ENCODE assay signal across 16 mouse cellular contexts in the genomic region with DNA sequence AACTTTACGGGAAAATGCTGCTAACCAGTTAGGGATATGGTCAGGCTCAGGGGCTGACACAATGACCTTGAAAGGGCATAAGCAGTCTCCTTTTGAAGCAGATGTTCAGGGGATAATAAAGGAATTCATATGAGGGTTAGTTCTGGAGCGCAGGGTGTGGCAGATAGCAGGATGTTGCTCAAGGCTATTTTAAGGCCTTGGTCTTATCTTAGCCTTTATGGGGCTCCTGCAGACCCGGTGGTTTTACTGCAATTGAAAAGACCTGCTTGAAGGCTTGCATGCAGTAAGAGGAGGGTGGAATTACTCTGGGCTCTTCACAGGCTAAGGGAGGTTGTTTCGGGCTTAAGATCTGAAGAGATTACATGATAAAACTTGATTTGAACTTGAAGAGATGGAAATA. TPM values are rescaled to one million over a fixed set of nuclear protein-coding genes. Genes with fewer than 3 reads are reported as not detected.
A peak's percentile ranks its signal among the peaks of the same experiment; 100 is the strongest.
DNase-seq lines count a peak whose midpoint lies in the region; ATAC-seq and TF ChIP-seq lines count a peak whose summit lies in the region.
"Had no signal": no experiment of that assay in that cellular context is flagged by ENCODE, and none has a peak within 500 bp of the region (broad histone marks: within the 10 kb centered on the region; RNA-seq: fewer than 3 reads in every experiment).

No protein-coding gene starts in this region.

- peak; percentile 55; the same call in 1 of the 2 replicates for ATAC-seq in heart, embryonic 12.5 days (ENCODE audit: insufficient number of reproducible peaks, low FRiP score)
- ATAC-seq in liver, embryonic 12.5 days, result peak; percentile 85

- no peak overlapping the region for H3K9ac ChIP-seq in heart, embryonic 12.5 days
- no peak overlapping the region for H3K9ac ChIP-seq in ES-Bruce4 (ENCODE audit: low read depth, poor library complexity, severe bottlenecking)
- peak overlapping the region; percentile 22; the same call in 1 of the 2 replicates for H3K9ac ChIP-seq in liver, embryonic 12.5 days
- H3K9ac ChIP-seq: hindbrain, embryonic 12.5 days; limb, embryonic 12.5 days; midbrain, embryonic 12.5 days had no signal

- WGBS in heart, embryonic 12.5 days, result 18% methylated on average over 4 of the region's 4 CpGs
- WGBS in liver, embryonic 12.5 days (ENCODE audit: insufficient replicate concordance), result 10% methylated on average over 4 of the region's 4 CpGs

- peaks cover 42% of the 10 kb centered on the region for H3K4me1 ChIP-seq in heart, embryonic 12.5 days (replicated peaks)
- H3K4me1 ChIP-seq in ES-Bruce4 (ENCODE audit: control insufficient read depth, insufficient read depth, low read length), result peaks cover 18% of the 10 kb centered on the region
- peaks cover 78% of the 10 kb centered on the region for H3K4me1 ChIP-seq in liver, embryonic 12.5 days

- no peaks in the 10 kb centered on the region for H3K9me3 ChIP-seq in heart, embryonic 12.5 days (replicated peaks)
- no peaks in the 10 kb centered on the region for H3K9me3 ChIP-seq in ES-Bruce4 (replicated peaks; ENCODE audit: control insufficient read depth, insufficient read depth, low read length, poor library complexity, severe bottlenecking)
- H3K9me3 ChIP-seq in liver, embryonic 12.5 days (replicated peaks), result no peaks in the 10 kb centered on the region
- H3K9me3 ChIP-seq: hindbrain, embryonic 12.5 days; limb, embryonic 12.5 days; midbrain, embryonic 12.5 days had no signal

- no peaks in the 10 kb centered on the region for H3K27me3 ChIP-seq in heart, embryonic 12.5 days (replicated peaks)
- no peaks in the 10 kb centered on the region for H3K27me3 ChIP-seq in ES-Bruce4 (ENCODE audit: control insufficient read depth, insufficient read depth, low read length, poor library complexity, severe bottlenecking)
- H3K27me3 ChIP-seq in liver, embryonic 12.5 days (replicated peaks), result no peaks in the 10 kb centered on the region
- H3K27me3 ChIP-seq: hindbrain, embryonic 12.5 days; limb, embryonic 12.5 days; midbrain, embryonic 12.5 days had no signal

- DNase-seq in heart, adult 18-20 months, result no peak
- peak; percentile 30 for DNase-seq in c-Kit-positive CD71-positive TER-119-positive erythroid progenitor cells, embryonic 14.5 days (ENCODE audit: low spot score)
- no peak for DNase-seq in frontal cortex, postnatal 14 days (ENCODE audit: low spot score in 2 of 2)
- DNase-seq in gastrocnemius, postnatal 25 days, result no peak
- DNase-seq in cerebellum, adult 8-10 months, result no peak
- DNase-seq: adrenal gland, postnatal 36 days; cerebellum, adult 11 months; embryo, embryonic 11 days; lung, postnatal 10 days had no signal

- TF ChIP-seq EP300 in ES-Bruce4 (IDR thresholded peaks at IDR 0.05; ENCODE audit: insufficient read depth, low read depth, low read length), result peak; percentile 59; the same call in 1 of the 2 replicates

- no peaks in the 10 kb centered on the region for H3K36me3 ChIP-seq in heart, embryonic 12.5 days
- H3K36me3 ChIP-seq in ES-Bruce4 (ENCODE audit: control insufficient read depth, insufficient read depth, low read length, poor library complexity, severe bottlenecking), result no peaks in the 10 kb centered on the region
- no peaks in the 10 kb centered on the region for H3K36me3 ChIP-seq in liver, embryonic 12.5 days
- H3K36me3 ChIP-seq: hindbrain, embryonic 12.5 days; limb, embryonic 12.5 days; midbrain, embryonic 12.5 days had no signal

- no peak for TF ChIP-seq POLR2A in ES-Bruce4 (IDR thresholded peaks at IDR 0.05; ENCODE audit: insufficient read depth, low read length)

- TF ChIP-seq CTCF in ES-Bruce4 (IDR thresholded peaks at IDR 0.05; ENCODE audit: low read depth, low read length), result no peak

- peak overlapping the region; percentile 42 for H3K4me2 ChIP-seq in heart, embryonic 12.5 days
- peak overlapping the region; percentile 56 for H3K4me2 ChIP-seq in liver, embryonic 12.5 days
- H3K4me2 ChIP-seq: hindbrain, embryonic 12.5 days; limb, embryonic 12.5 days; midbrain, embryonic 12.5 days had no signal

- H3K27ac ChIP-seq in heart, embryonic 12.5 days (ENCODE audit: poor library complexity, severe bottlenecking), result peak overlapping the region; percentile 62
- peak overlapping the region; percentile 83 for H3K27ac ChIP-seq in ES-Bruce4 (ENCODE audit: insufficient read depth, low read length)
- peak overlapping the region; percentile 24; the same call in 1 of the 2 replicates for H3K27ac ChIP-seq in liver, embryonic 12.5 days
- H3K27ac ChIP-seq: hindbrain, embryonic 12.5 days; limb, embryonic 12.5 days; midbrain, embryonic 12.5 days had no signal

- H3K4me3 ChIP-seq in heart, embryonic 12.5 days, result no peak overlapping the region
- no peak overlapping the region for H3K4me3 ChIP-seq in ES-Bruce4 (ENCODE audit: low read depth, low read length)
- peak overlapping the region; percentile 16; the same call in 1 of the 2 replicates for H3K4me3 ChIP-seq in liver, embryonic 12.5 days
- H3K4me3 ChIP-seq: erythroblast, embryonic 14.5 days; hindbrain, embryonic 12.5 days; limb, embryonic 12.5 days; midbrain, embryonic 12.5 days had no signal

RNA-seq across cellular contexts. Expression of a gene that starts 35.1 kb away (rescaled TPM):
- polyA plus RNA-seq in heart, embryonic 12.5 days (2016; fragmentation: Nextera tagmentation; extraction: Ambion mirVana), result 3.0 and 3.1 TPM in 2 replicates
- total RNA-seq in heart, adult 18-20 months (2021), result 10 to 100 TPM; 17.7 to 18.1 TPM
- 34.5 and 37.0 TPM in 2 replicates for polyA plus RNA-seq in ES-Bruce4 (2011; ENCODE audit: insufficient read depth, insufficient read length, low read depth, missing spikeins)
- polyA plus RNA-seq in liver, embryonic 12.5 days (2016; fragmentation: Nextera tagmentation; extraction: Ambion mirVana), result 2.9 and 3.2 TPM in 2 replicates
- 10 to 100 TPM; 11.5 to 13.1 TPM for total RNA-seq in gastrocnemius, postnatal 25 days (2021)

Comparison
In these comparisons a context has a peak if more than half of its experiments do, and no peak if none do; other contexts are left out.
1. H3K27ac ChIP-seq: peak in every context shown above with its lines; median percentile 83 in ES-Bruce4; 62 in heart, embryonic 12.5 days; 24 in liver, embryonic 12.5 days.